Mouse (Mus musculus) embryonic fibroblast, embryonic 13.5 days (primary cell): ENCODE data around the gene Preb. TPM values are rescaled to one million over a fixed set of nuclear protein-coding genes. Genes with fewer than 3 reads are reported as not detected.

Experiments used
- H3K27ac ChIP-seq: 2 replicates; pipeline ENCODE4 v1.5.1; 2012; ENCODE audit warnings: low read length, control low read depth, inconsistent platforms; ENCODE audit not compliant: insufficient read depth
- H3K4me1 ChIP-seq: 2 replicates; pipeline ENCODE4 v1.6.1; 2011; ENCODE audit warnings: low read length; ENCODE audit not compliant: control insufficient read depth, insufficient read depth
- H3K4me3 ChIP-seq: 2 replicates; pipeline ENCODE4 v1.5.1; 2011; ENCODE audit warnings: mild to moderate bottlenecking, control low read depth, low read length; ENCODE audit not compliant: insufficient read depth
- CTCF ChIP-seq: IDR thresholded peaks from 2 replicates; pipeline ENCODE4 v1.5.1; 2011; ENCODE audit warnings: mild to moderate bottlenecking, control low read depth, low read length, moderate library complexity, borderline replicate concordance; ENCODE audit not compliant: insufficient read depth
- POLR2A ChIP-seq: IDR thresholded peaks from 2 replicates; pipeline ENCODE4 v1.6.1; 2011; ENCODE audit warnings: low read depth, mild to moderate bottlenecking, control low read depth, low read length, moderate library complexity
- polyA plus RNA-seq: library from polyadenylated mRNA; stranded (reverse); fragments of >200 nt; gene quantifications from 2 replicates; pipeline ENCODE4 v1.2.4, GENCODE M21; 2011; ENCODE audit warnings: low read depth; ENCODE audit not compliant: missing spikeins, insufficient read length

Preb gene
- polyA plus RNA-seq, 1 experiment, result 91.6 TPM

DNA sequence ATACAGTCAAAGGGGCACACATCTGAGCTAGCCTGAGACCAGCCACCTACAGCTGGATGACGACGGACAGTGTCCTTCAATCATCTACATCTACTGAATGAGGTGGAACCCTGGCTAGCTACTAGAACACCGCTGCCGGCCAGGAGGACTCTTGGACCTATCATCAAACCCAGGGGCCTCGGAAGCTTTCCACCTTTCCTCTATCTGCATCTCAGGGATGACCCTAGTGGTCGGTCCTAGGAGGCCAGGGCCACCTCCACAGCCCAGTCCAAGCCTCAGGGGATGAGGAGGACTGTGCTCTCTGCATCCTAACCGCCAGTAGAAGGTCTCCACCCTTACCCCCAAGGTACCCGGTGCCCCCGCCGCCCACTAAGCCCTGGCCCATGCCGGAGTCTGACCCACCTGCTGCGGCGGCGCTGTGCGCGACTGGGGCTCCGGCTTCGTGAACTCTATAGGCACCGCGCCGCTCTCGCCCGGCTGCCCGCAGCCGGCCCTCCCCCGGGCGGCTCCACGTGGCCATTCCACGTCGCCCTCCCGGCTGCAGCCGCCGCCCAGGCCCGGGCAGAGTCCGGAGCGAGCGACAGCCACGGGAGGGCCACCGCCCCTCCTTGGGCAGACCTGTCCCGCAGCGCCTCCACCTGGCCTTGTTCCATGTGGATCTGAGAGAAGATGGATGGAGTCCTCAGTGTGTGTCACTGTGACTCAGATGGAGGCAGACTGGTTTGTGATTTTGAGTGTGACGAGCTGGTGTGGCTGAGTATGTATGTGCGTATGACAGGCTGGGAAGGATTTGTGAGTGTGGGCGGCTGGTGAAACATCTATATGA is 15.0 kb downstream of the Preb start, which contains the start of gene Cgref1:
Cgref1 (minus strand) TSS at position 636 of the 826 bp plus-strand sequence.
- peaks cover 3% of the 10 kb centered on the region; the same call in 1 of the 2 replicates for H3K4me1 ChIP-seq
- TF ChIP-seq CTCF (peak; percentile 60; the same call in 1 of the 2 replicates), POLR2A (peak; percentile 57)
- H3K27ac ChIP-seq, result no peak within 1 kb of the TSS
- peak within 1 kb of the TSS; percentile 20 for H3K4me3 ChIP-seq

DNA sequence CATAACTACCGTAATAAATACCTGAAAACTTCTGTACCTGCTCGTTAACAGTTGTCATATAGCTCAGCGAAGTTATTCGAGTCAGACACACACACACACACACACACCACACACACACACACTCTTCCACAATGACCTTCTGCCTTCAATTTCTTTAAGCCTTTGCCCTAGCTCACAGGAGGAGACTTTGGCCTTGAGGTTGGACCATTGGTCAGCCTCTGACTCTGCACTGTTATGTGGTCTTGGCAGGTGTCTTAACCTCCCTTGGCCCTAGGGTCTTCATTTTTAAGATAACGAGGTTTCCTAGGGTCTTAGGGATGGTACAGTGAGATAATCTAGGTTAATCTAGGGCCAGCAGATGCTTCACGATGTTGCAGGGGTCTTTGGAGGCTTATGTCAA is 15.8 kb downstream of the Preb start:
- Histone ChIP-seq H3K4me3 (no peak overlapping the region), H3K4me1 (peaks cover 3% of the 10 kb centered on the region; the same call in 1 of the 2 replicates), H3K27ac (no peak overlapping the region)
- no peak for TF ChIP-seq CTCF

DNA sequence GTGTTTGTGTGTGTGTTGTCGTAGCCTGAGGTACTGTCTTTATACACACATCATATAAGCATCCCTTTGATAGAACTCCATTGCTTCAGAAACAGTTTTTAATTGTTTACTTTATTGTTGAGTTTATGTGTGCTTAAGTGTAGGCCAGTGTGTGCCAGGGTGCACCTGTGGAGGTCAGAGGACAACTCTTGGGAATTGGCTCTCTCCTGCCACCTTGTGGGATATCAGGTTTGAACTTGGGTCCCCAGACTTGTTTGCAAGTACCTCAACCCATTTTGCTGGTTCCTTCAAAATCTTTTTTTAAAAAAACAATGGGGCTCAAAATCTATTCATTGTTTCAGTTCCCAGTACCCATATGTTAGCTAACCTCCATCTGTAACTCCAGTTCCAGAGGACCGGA is 17.2 kb downstream of the Preb start:
- Histone ChIP-seq H3K27ac (no peak overlapping the region), H3K4me1 (peaks cover 3% of the 10 kb centered on the region; the same call in 1 of the 2 replicates), H3K4me3 (no peak overlapping the region)
- no peak for TF ChIP-seq POLR2A
- no peak for TF ChIP-seq CTCF

DNA sequence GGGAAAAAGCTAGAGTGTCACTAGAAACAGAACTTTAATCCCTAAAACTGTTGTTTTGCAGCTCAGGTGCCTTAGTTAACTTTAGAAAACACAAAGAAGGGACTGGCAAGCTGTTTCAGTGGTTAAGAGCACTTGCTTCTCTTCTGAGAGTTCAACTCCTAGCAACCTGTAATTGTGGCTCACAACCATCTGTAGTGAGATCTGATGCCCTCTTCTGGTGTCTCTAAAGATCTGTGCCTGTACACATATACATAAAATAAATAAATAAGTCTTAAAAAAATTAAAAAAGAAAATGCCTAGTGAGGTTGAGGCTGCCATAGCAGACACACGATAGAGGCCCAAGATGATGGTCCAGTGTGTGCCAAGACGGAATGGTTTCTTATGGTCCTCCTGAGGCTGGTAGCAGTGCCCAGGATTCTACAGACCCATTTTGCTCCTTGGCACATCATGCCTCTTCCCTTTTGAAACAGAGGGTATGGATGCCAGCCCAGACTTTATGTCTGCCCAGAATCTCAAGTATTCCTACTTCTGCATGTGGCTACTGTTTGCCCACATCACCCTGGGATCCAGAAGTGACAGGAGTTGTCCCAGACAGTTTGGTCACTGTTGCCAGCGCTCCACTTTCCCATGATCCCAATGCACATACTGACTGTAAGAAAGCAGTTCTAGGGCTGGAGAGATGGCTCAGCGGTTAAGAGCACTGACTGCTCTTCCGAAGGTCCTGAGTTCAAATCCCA is 25.3 kb downstream of the Preb start:
- Histone ChIP-seq H3K27ac (no peak overlapping the region), H3K4me1 (0 out of 2 replicates have a peak, but pooled peaks cover 2% of the 10 kb centered on the region), H3K4me3 (no peak overlapping the region)
- TF ChIP-seq POLR2A (no peak), CTCF (no peak)

DNA sequence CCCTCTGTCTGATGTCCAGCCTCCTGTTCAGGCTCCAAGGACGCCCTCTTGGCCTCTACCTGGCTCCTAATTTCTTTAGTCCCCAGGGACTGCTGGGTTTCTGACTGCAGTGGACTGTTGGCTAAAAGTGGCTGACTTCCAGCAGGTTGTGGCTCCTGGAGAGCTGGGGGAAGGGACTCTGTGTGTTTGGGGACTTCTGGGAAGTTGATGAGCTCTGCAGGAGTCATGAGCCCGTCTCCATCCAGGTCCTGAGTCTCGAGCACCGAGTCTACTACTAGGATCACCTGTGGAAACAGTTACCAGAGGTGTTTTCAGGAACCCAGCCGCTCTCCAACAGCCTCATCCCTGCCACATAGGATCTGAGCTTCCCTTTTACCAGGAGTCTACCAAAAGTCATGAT is 26.5 kb downstream of the Preb start:
- Histone ChIP-seq H3K27ac (no peak overlapping the region), H3K4me1 (0 out of 2 replicates have a peak, but pooled peaks cover 2% of the 10 kb centered on the region), H3K4me3 (no peak overlapping the region)
- TF ChIP-seq POLR2A, result no peak
- no peak for TF ChIP-seq CTCF

DNA sequence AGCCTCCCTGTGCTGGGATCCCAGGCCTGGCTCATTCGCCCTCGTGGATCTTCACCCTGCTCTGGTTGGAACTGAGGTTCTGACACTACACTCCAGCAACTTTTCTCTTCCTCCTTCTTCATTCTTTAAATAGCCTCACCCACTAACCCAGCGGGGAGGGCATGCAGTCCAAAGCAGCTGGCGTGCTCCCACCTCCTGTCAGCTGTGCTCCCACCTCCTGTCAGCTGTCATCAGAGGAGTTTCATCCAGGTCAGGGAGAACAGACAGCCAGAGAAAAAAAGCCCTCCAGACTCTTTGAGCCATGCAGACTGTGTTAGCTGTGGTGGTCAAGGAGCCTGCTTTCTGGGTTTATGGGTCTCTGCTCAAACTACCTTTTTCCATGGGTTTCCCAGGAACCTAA is 28.8 kb downstream of the Preb start:
- Histone ChIP-seq H3K27ac (no peak overlapping the region), H3K4me3 (no peak overlapping the region), H3K4me1 (0 out of 2 replicates have a peak, but pooled peaks cover 2% of the 10 kb centered on the region)
- no peak for TF ChIP-seq POLR2A

DNA sequence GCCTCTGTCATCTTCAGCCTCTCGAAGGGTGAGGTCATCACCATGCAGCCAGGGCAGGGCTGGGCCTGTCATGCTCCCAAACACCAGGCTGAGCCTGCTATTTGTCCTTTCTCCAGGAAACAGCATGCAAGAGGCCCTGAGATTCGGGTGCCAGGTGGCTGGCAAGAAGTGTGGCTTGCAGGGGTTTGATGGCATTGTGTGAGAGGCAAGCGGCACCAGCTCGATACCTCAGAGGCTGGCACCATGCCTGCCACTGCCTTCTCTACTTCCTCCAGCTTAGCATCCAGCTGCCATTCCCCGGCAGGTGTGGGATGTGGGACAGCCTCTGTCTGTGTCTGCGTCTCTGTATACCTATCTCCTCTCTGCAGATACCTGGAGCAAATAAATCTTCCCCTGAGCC is 29.3 kb downstream of the Preb start:
- Histone ChIP-seq H3K4me1 (0 out of 2 replicates have a peak, but pooled peaks cover 2% of the 10 kb centered on the region), H3K4me3 (no peak overlapping the region), H3K27ac (no peak overlapping the region)
- TF ChIP-seq POLR2A (no peak), CTCF (no peak)

DNA sequence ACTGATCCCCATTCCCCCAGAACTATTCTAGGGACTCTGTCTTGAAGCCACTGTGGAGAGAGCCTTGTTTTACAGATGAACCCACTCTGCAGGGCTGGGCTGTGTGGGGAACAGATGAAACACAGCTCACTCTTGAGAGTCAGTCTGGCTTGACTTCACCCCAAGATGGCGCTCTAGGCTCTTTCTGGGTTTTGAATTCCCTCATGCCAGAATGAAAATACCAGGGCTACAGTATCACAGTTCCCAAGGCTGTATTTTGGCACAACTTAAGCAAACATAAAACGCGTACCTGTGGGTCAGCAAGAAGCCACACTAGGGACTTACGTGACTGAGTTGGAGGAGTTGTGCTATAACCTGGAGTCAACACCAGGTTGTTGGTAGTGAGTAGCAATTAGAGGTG is 30.0 kb downstream of the Preb start:
- Histone ChIP-seq H3K27ac (no peak overlapping the region), H3K4me1 (0 out of 2 replicates have a peak, but pooled peaks cover 2% of the 10 kb centered on the region), H3K4me3 (no peak overlapping the region)
- TF ChIP-seq CTCF (0 out of 2 replicates have a peak, but pooled peaks have one; percentile 28), POLR2A (no peak)

DNA sequence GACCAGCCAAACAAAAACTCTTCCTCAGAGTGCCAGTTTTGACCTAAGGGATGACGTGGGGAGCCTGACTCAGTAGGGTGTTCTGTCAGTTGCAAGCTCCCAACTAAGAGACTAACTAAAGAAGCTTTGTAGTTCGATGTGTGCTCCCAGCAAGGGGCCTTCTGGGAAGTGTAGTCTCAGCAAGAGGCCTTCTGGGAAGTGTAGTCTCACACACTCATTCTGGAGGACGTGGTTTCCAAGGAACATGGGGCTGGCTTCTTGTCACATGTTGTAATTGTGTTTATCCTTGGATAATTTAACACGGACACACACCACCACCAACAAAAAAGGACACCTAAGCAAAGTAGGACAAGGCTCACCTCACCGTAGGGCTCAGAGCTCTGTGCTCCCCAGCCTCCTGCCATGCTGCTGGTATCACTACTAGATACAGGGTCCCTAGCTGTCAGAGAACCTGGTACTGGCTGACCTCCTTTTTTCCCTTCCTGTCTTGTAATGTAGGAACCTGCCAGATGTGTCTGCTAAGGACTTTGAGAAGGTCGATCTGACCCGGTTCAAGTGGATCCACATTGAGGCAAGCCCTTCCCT is 32.1 kb downstream of the Preb start:
- Histone ChIP-seq H3K4me1 (0 out of 2 replicates have a peak, but pooled peaks cover 2% of the 10 kb centered on the region), H3K27ac (no peak overlapping the region), H3K4me3 (no peak overlapping the region)
- TF ChIP-seq POLR2A, result 0 out of 2 replicates have a peak, but pooled peaks have one; percentile 5
- TF ChIP-seq CTCF, result no peak
